Mouse (Mus musculus): ENCODE data around the gene Timm10.
"Not testable (repeated sequence)": the region's sequence is repeated elsewhere in the genome, so short reads cannot be mapped to it uniquely, and the experiment has no call there.

The Timm10 gene

DNA sequence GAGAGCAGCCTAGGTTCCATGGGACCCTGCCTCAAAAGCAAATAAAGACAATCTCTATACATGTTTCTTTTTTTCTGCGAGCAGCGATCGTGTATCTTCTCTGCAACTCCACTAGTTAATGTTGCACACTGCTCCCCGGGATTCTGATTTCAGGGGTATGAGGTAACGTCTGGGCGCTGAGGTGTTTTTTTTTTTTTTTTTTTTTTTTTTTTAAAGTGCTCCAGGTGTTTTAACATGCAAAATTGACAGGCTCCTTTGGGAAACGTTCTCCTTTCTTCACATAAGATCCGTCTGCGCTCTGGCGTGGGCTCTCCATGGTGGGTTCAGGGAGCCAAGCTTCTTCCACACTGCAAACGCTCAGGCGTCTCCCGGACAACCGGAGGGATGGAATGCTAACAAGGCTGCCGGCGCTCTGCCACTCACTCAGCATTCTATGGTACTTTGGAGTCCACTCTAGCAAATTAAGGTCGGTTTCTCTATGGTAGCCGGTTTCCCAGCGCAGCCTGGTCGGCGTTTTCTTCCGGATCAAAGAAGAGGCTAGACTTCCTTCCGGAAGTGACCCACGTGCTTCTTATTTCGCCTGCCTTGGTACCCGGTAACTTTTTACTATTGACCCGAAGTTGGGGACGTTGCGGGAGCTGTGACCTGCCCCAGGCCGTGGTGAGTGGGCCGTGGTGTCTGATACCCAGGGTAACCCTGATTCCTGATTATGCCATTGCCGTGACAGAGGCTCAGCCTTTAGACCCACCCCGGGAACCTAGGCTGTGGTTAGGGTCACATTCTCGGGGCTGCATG lies at the start of gene Timm10:
Timm10 (plus strand) TSS at position 510 of the 795 bp plus-strand sequence.
- peak; percentile 93 for DNase-seq (ENCODE audit: inconsistent ontology term)

DNA sequence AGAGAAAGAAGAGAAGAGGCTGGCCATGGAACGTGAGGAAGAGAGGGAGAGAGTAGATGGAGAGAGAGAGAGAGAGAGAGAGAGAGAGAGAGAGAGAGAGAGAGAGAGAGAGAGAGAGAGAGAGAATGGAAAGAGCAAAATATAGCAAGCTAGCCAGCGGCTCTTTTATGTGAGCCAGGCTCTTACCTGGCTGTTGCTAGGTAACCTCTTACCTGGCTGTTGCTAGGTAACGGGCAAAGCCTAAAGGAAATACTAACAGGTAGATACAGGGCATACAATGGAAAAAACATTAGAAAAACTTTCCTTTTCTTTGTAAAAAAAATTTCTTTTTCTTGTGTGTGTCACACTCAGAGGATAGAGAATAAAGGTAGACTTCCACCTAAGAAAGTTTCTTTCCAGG lies 49.1 kb upstream of the Timm10 start:
- no peak for DNase-seq (ENCODE audit: inconsistent ontology term)

DNA sequence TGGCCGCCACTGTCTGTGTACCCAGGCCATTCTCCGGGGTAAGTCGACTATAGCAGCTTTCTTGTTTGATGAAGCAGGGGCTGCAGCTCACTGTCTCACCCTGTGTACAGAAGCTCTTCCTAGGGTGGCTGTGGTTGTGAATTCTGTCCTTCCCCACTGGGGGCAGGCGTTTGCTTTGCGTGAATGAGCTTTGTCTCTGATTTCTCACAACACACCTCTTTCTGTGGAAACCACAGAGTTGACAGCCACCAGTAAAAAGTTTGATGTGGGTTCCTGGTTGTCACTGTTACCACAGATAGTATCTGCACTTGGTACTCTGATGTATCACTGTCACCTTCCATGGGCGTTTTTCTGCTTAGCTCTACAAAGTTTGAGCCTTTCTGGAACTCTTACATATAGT lies 47.6 kb upstream of the Timm10 start:
- DNase-seq (ENCODE audit: inconsistent ontology term): no peak

DNA sequence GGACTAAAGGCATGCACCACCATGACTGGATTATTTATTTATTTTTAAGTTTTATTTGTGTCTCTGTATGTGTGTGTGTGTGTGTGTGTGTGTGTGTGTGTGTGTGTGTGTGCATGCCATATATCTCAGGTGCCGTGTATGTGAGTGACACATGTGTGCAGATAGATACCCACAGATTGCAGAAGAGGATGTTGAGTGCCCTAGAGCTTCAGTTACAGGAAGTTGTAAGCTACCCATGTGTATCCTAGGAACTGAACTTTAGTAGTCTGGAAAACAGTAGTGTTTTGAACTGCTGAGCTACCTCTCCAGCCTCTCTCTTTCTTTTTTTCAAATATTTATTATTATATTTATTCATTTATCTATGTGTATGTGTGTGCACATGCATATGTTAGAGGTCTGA lies 43.5 kb upstream of the Timm10 start:
- DNase-seq (ENCODE audit: inconsistent ontology term): no peak

DNA sequence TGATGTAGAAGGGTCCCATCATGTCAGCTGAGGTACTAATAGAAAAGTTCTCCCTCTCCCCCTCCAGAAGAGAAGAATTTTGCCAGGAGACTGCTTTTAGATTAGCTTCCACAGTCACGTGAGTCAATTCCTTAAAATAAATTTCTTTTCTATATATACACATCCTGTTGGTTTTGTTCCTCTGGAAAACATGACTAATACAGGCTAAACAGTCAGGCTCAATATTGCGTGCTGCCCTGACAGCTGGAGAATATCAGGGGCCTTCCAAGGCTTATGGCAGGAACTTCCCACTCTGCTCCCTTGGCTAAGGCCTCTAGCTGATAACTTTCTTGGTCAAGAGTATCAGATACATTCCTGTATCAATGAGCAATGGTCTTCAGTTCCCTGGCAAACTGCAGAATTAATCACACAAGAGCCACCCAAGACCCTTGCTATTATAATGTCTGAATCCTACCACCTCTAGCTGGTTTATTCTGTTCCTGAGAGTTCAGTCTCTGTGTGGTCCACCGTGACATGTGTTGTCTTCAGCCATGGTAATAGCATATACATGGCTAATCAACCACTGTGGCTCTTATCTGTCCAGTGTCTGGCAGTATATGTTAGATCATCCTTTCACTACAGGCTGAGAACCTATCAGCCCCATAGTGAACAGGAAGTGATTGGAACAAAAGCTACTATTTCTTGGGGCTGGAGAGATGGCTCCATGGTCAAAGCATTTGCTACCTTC lies 42.8 kb upstream of the Timm10 start:
- no peak for DNase-seq (ENCODE audit: inconsistent ontology term)

DNA sequence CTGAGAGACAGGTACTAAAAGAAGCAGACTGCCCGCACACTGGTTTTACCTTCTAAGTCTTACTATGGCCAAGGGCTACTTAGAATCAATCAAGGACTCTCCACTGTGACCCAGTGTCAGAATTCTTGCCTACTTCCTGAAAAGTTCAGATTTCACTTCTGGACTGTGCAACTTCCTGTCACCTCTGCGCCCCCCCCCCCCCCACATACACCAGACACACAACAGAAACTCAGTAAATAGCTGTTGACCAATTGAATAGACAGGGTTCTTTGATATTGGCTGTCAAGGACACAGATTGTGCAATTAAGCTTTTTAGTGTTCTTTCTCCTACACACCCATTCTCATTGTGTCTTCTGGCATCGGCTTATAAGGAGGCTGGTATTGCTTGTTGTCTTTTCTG lies 38.5 kb upstream of the Timm10 start:
- DNase-seq (ENCODE audit: inconsistent ontology term): no peak

DNA sequence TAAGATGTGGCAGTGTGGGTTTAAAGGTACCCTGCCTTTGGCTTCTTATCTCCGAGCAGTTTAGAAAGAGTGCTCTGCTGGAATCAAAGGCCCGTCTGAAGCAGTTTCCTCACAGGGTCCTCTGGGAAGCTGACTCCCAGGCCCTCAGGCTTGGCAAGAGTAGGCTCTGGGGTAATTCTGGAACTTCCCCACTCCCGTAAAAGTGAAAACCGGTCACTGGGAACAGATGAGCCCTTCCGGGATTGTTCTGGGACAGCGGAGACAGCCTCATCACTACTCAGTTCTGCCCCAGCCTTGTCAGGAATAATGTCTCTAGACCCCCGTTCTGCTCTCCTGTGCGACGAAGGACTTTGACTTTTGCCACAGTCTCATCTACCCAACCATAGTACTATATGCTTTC lies 36.4 kb upstream of the Timm10 start:
- no peak for DNase-seq (ENCODE audit: inconsistent ontology term)

DNA sequence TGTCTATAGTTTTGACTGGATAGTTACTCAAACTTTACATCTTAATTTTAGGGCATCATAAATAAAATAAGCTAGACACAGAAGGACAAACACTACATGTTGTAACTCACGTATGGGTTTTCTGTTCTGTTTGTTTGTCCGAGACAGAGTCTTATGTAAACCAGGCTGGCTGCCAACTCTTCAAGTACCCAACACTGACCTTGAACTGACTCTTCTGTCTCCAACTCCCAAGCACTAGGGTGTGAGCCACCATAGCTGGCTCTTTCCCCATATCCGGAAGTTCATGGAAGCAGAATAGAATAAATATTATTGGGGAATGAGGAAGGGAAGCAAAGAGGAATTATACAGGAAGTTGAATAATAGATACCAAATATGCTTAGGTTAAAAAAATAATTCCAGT lies 34.3 kb upstream of the Timm10 start:
- no peak for DNase-seq (ENCODE audit: inconsistent ontology term)

DNA sequence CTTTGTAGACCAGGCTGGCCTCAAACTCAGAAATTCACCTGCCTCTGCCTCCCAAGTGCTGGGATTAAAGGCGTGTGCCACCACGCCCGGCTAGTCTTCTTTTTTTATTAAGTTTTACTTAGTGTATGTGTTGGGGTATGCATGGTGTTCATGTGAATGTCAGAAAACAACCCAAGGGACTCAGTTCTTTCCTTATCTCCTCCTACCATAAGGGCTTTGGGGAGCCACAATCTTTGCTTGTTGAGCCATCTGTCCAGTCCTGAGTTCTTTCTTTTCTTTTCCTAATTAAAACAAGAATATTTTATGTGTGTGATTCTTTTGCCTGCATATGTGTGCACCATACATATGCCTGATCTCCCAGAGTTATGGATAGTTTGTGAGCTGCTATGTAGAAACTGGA lies 33.6 kb upstream of the Timm10 start:
- DNase-seq (ENCODE audit: inconsistent ontology term): no peak

DNA sequence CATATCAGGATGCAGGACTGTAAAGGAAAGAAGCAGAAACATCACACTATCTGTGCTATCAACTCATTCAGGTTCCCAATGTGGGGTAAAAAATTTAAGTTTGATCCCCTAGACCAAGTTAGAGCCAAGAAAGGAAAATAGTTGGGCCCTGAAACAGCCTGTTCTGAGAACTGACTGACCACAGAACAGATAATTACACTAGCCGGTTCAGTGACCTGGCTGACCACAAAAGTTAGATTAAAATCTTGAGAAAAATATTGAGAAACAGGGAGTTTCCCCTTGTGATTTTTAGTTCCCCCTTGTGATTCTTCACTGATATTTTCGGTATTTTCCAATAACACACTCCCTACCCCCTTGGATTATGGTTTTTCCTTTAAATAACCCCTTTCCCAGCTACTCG lies 32.9 kb upstream of the Timm10 start:
- no peak for DNase-seq (ENCODE audit: inconsistent ontology term)

DNA sequence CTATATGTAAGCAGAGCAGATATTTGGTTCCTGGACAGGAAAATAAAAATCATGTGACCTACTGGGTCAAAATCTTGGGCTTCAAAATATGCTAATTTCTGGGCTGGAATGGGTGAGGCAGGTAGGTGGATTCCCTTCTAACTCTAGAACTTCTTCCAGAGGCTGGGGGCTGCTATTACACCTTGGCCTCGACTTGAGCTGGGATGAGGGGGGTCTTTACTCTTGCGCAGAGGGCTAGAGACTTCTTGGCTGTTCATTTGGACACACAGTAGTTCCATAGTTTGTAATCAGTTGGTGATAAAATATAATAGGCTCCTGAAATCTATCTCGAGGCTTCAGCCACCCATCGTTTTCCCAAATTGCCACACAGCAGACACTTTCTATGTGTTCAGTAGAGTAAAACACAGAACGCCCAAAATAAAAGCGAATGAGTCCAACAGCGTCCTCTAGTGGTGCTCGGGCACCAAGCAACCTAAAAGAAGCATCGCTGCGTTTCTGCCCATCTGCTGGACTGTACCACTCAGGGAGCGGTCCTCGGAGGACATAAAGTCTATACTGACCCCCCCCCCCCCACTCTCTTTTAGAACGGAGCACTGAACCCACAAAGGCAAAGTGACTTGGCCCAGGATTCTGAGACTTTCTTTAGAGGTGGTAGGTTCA lies 28.8 kb upstream of the Timm10 start:
- DNase-seq (ENCODE audit: inconsistent ontology term): peak; percentile 80

DNA sequence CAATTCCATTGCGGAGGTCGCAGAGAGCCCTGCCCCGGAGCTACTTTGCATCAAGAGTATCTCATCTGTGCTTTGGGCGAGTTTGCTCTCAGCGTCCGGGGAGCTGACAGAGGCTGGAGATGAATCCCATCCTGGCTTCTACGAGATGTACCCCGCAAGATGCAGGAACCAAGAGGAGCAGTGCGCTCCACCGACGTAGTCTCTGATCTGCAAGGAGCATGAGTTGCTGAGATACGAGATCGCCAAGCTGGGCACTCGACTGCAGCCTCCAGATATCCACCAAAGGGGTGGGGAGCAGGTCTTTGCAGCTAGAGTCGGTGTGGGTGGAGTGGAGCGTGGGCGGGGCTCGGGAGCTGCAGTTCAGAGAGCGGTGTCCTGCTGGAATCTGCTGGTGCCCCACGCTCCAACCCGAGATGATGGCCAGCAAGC lies 28.3 kb upstream of the Timm10 start, which contains the start of gene Ube2l6:
Ube2l6 (plus strand) TSS at position 336 of the 429 bp plus-strand sequence.
- DNase-seq (ENCODE audit: inconsistent ontology term): peak; percentile 86

DNA sequence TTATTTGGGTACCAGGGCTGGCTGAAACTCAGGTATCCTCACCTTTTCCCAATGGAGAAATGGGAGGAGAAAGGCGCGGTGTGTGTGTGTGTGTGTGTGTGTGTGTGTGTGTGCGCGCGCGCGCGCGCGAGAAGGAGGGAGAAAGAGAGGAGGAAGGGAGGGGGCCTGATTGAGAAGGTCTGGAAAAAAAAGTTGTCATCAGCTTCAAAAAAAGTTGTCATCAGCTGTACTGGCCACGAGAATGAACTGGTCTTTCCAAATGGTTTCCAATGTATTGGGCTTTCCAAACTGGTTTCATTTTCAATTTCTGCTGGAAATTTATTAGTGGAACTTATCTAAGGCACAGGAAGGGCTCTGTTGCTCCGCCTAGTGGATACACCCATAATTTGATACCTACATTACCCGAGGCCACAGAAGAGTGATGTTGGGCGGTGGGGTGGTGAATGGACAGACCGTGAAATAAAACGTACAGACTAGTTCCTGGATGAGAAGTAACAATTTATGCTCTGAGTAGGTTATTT lies 27.7 kb upstream of the Timm10 start:
- peak; percentile 80 for DNase-seq (ENCODE audit: inconsistent ontology term)

DNA sequence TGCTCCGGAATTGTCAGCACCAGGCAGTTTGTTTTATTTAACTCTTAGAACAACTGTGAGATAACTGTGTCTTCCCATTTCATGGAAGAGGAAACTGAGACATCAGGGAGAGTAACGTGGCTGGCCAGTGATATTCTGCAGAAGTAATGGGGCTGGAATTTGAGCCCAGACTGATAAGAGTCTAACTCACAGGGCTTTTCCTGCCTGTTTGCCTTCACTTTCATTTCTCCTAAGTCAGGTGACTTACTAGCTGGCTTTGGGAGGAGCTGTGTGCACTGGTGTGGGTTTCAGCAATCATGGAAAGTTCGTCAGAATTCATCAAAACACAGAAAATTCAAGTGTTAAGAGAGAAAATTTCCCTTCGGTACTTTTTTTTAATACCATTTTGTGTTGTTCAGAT lies 26.5 kb upstream of the Timm10 start:
- no peak for DNase-seq (ENCODE audit: inconsistent ontology term)

DNA sequence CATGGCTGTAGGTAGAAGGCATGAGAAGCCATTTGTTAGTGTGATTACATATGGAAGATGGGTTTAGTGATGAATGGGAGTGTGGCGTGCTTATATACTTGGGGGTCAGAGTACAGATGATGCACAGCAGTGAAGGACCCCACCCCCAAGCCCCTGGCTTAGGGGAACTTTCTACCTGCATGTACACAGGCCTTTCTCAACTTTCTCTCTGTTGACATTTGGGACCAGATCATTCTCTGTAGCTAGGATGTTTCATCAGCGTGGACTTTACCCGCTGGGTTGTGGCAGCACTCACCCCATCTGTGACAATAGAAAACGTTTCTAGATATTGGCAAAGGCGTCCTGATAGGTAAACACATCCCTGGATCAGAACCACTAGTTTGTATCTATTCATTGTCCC lies 25.6 kb upstream of the Timm10 start:
- not testable (repeated sequence) for DNase-seq (ENCODE audit: inconsistent ontology term)

DNA sequence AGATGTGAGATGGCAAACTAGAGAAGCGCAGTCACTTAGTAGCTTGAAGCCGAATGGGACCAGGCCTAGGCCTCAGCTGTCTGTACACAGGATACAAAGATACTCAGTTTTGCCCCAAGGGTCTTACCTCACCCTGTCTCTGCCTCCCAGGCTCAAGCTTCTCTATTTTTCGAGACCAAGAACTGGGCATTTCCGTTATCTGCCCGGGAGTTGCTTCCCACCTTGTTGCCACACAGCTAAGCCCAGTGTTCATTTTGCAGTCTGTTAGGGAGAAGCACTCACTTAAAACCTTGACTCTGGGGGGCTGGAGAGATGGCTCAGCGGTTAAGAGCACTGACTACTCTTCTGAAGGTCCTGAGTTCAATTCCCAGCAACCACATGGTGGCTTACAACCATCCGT lies 22.8 kb upstream of the Timm10 start:
- DNase-seq (ENCODE audit: inconsistent ontology term): no peak

DNA sequence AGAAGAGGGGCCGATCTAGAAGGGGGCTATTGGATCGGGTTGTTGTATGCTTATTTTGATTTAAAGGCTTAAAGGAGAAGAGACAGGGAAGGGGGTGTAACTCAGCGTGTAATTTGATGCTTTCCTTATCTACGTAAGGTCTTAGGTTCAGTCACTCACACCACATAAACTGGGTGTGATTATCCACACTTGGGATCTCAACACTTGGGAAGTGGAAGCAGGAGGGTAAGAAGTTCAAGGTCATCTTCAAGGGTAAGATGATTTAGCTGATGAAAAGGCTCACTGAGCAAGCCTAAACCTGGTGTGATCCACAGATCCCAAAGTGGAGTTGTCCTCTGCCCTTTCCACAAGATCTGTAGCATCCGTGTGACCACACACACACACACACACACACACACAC lies 20.3 kb upstream of the Timm10 start:
- DNase-seq (ENCODE audit: inconsistent ontology term): no peak

DNA sequence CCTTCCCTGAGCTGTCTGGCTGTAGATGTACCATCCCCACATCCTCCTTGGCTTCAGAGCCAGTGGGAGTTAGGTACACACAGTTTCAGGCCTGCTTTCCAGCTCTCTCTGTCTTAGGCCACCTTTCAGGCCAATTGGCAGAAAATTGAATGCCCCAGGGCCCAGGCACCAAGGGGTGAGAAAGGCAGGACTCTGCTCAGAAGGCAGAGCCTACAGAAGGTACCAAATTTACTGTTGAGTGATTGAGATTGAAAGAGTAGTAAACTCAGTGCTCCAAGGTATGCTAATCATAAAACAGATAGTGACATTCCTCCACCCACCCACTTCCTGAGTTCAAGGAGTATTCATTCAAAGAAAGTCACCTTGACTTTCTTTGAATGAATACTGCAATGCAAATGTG lies 17.5 kb upstream of the Timm10 start:
- no peak for DNase-seq (ENCODE audit: inconsistent ontology term)

DNA sequence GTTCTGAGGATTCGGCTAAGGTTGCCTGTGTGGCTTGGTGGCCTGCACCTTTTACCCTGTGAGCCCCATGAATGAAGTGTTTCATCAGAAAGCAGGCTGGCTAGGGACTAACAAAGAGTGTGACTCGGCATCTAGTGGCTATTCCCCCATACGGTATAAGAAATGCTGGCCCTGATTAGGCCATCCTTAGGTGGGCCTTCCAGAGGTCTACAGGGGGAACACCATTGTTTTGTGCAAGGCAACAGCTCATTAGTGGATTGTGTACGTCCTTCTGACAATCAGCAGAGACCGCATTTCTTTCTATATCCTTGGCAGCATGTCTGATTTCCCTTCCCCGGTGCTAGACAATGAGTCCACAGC lies 16.3 kb upstream of the Timm10 start:
- no peak for DNase-seq (ENCODE audit: inconsistent ontology term)

DNA sequence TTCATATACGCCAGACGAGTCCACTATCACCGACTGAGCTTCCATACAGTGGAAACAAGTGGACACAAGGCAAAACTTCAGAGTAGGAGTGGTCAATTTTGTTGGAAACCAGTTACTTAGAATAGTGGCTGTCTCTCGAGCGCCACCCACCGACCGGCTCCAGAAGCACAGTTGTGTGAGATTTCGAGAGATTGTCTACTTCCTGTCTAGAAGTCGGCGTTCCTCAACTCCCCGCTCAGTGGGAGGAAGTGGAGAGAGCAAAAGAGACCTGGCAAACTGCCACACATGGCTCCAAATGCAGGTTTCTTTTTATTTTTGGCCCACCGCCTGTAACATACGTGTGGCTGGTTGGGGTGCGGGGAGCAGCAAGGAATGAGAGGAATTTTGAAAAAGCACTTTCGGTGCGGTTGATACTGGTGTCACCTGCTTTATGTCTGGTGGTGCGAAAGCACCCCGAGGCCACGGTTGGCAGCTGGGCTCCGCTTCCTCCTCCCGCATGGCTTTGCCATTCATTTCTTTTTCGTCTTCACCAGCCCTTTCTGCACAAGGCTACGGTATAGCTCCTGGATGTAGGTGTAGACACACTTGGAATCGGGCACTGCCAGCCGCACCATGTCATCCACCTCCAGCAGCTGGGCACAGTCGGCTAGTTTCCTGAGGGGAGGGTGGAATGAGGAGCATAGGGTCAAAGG lies 15.8 kb upstream of the Timm10 start:
- peak; percentile 88 for DNase-seq (ENCODE audit: inconsistent ontology term)

DNA sequence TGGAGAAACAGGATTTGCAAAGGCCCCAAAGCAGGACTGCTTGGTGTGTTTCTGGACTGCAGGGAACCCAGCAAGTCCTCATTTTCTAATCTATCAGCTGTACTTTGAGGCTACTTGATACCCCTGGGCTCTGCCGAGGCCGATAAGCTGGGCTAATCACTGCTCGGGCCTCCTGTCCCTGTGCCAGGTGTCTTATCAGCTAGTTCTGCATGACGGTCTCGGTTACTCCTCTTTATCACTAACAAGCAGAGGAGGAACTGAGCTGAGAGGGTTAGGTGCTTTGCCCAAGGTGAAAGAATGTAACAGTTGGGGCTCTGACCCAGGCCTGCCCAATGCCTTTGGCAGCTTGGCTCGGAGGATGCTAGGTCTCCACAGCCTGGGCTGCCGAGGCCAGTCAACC lies 14.9 kb upstream of the Timm10 start:
- no peak for DNase-seq (ENCODE audit: inconsistent ontology term)

DNA sequence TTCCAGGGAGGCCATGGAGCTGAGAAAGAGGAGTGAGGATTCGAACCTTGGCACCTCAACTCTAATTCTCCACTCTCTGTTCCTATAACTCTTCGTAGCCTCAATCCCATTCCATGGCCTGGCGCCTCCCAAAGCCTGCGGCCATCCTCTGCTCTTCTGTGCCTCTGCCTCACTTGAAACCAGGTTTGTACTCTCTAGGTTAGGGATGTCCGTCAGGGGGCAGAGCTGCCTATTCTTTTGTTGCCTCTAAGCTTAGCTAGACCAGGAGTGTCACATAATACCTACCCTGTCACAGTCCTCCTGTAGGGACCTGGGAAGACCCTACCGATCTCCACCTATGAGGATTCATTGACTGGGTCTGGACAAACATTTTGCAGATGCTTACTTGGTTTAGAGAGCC lies 14.1 kb upstream of the Timm10 start:
- no peak for DNase-seq (ENCODE audit: inconsistent ontology term)

Data from Muller cell, postnatal 12 days (primary cell).